Mouse (Mus musculus) embryonic facial prominence, embryonic 14.5 days (tissue): ENCODE results near the gene Gm10722. TPM values are rescaled to one million over a fixed set of nuclear protein-coding genes. Genes with fewer than 3 reads are reported as not detected.
"Not testable (repeated sequence)": the region's sequence is repeated elsewhere in the genome, so short reads cannot be mapped to it uniquely, and the experiment has no call there.

Experiments used
- ATAC-seq: fragments of 200-750 bp; cut with Nextera tagmentation; 2 replicates; pipeline ENCODE4 v1.8.0; 2017; ENCODE audit warnings: low read depth, moderate number of reproducible peaks, moderate TSS enrichment
- DNase-seq: peaks from one replicate; pipeline ENCODE4 v3.0.0-alpha.2; 2015; ENCODE audit warnings: low spot score
- H3K27ac ChIP-seq: fragments of 300-500 bp; sonication (generic); replicated peaks from 2 replicates; pipeline ENCODE4 v1.5.1; 2014; ENCODE audit warnings: low read depth, mild to moderate bottlenecking, low read length, moderate library complexity
- H3K27me3 ChIP-seq: fragments of 300-500 bp; sonication (generic); replicated peaks from 2 replicates; pipeline ENCODE4 v1.6.1; 2014; ENCODE audit warnings: low read length; ENCODE audit not compliant: control insufficient read depth, insufficient read depth
- H3K36me3 ChIP-seq: fragments of 300-500 bp; sonication (generic); 2 replicates; pipeline ENCODE4 v1.6.1; 2014; ENCODE audit warnings: low read length, mixed read lengths; ENCODE audit not compliant: control insufficient read depth, insufficient read depth
- H3K4me1 ChIP-seq: fragments of 300-500 bp; sonication (generic); 2 replicates; pipeline ENCODE4 v1.6.1; 2014; ENCODE audit warnings: antibody characterized with exemption, low read length; ENCODE audit not compliant: control insufficient read depth, insufficient read depth
- H3K4me2 ChIP-seq: fragments of 300-500 bp; sonication (generic); 2 replicates; pipeline ENCODE4 v1.6.1; 2014; ENCODE audit warnings: low read depth, mild to moderate bottlenecking, low read length, moderate library complexity, mixed read lengths
- H3K4me3 ChIP-seq: fragments of 300-500 bp; sonication (generic); 2 replicates; pipeline ENCODE4 v1.5.1; 2014; ENCODE audit warnings: low read depth, mild to moderate bottlenecking, low read length
- H3K9ac ChIP-seq: fragments of 300-500 bp; sonication (generic); 2 replicates; pipeline ENCODE4 v1.6.1; 2014; ENCODE audit warnings: low read depth, mild to moderate bottlenecking, low read length, moderate library complexity, mixed read lengths
- H3K9me3 ChIP-seq: fragments of 300-500 bp; sonication (generic); 2 replicates; pipeline ENCODE4 v1.6.1; 2016; ENCODE audit warnings: low read length; ENCODE audit not compliant: control insufficient read depth
- WGBS: fragments of 180-500 bp; shearing (Covaris S2); extraction: QIAGEN DNeasy Blood & Tissue Kit; methylation state at CpG from one replicate; pipeline ENCODE4 v1.1.7; 2014; 5-methylcytosine and 5-hydroxymethylcytosine counted together
- microRNA-seq: library from miRNA; unstranded; fragments of <30 nt; microRNA quantifications from one replicate; pipeline ENCODE4, GENCODE M21; 2016; ENCODE audit warnings: borderline number of aligned reads
- polyA plus RNA-seq: library from polyadenylated mRNA; unstranded; fragments of >200 nt; fragmentation: Nextera tagmentation; extraction: Ambion mirVana; gene quantifications from 2 replicates; pipeline ENCODE4 v1.2.1, GENCODE M21; 2014

Gene Gm10722
- polyA plus RNA-seq, 1 experiment from 2014 or later: not detected

DNA sequence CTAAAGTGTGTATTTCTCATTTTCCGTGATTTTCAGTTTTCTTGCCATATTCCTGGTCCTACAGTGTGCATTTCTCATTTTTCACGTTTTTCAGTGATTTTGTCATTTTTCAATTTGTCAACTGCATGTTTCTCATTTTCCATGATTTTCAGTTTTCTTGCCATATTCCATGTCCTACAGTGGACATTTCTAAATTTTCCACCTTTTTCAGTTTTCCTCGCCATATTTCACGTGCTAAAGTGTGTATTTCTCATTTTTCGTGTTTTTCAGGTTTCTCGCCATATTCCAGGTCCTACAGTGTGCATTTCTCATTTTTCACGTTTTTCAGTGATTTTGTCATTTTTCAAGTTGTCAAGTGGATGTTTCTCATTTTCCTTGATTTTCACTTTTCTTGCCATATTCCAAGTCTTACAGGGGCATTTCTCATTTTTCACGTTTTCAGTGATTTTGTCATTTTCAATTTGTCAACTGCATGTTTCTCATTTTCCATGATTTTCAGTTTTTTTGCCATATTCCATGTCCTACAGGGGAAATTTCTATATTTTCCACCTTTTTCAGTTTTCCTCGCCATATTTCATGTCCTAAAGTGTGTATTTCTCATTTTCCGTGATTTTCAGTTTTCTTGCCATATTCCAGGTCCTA lies 30.1 kb downstream of the Gm10722 start:
- H3K27ac ChIP-seq, H3K4me3 ChIP-seq, H3K4me2 ChIP-seq, H3K4me1 ChIP-seq, H3K36me3 ChIP-seq, H3K9ac ChIP-seq, ATAC-seq, H3K9me3 ChIP-seq, H3K27me3 ChIP-seq: not testable (repeated sequence)
- peak; percentile 90 for DNase-seq
- WGBS: 65% methylated on average over 2 of the region's 10 CpGs

DNA sequence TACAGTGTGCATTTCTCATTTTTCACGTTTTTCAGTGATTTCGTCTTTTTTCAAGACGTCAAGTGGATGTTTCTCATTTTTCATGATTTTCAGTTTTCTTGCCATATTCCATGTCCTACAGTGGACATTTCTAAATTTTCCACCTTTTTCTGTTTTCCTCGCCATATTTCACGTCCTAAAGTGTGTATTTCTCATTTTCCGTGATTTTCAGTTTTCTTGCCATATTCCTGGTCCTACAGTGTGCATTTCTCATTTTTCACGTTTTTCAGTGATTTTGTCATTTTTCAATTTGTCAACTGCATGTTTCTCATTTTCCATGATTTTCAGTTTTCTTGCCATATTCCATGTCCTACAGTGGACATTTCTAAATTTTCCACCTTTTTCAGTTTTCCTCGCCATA lies 33.6 kb downstream of the Gm10722 start, which contains the start of gene Gm17535:
TSS of gene Gm17535 (plus strand) at position 301 of the 400 bp plus-strand sequence.
- H3K27ac ChIP-seq, H3K4me3 ChIP-seq, H3K4me1 ChIP-seq, ATAC-seq, H3K9me3 ChIP-seq, H3K27me3 ChIP-seq, H3K4me2 ChIP-seq, DNase-seq, H3K36me3 ChIP-seq, H3K9ac ChIP-seq: not testable (repeated sequence)
- no CpG with 5 or more reads among the region's 8 CpGs for WGBS

DNA sequence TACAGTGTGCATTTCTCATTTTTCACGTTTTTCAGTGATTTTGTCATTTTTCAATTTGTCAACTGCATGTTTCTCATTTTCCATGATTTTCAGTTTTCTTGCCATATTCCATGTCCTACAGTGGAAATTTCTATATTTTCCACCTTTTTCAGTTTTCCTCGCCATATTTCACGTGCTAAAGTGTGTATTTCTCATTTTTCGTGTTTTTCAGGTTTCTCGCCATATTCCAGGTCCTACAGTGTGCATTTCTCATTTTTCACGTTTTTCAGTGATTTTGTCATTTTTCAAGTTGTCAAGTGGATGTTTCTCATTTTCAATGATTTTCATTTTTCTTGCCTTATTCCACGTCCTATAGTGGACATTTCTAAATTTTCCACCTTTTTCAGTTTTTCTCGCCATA lies 35.9 kb downstream of the Gm10722 start, which contains the start of gene Gm10715:
TSS of gene Gm10715 (plus strand) at position 301 of the 400 bp plus-strand sequence.
- not testable (repeated sequence) for H3K4me3 ChIP-seq, H3K9ac ChIP-seq, H3K4me2 ChIP-seq, ATAC-seq, DNase-seq, H3K4me1 ChIP-seq, H3K36me3 ChIP-seq, H3K9me3 ChIP-seq, H3K27me3 ChIP-seq, H3K27ac ChIP-seq
- WGBS: 70% methylated on average over 6 of the region's 8 CpGs

- H3K9me3 ChIP-seq, H3K27me3 ChIP-seq, H3K4me1 ChIP-seq, H3K36me3 ChIP-seq, ATAC-seq, H3K4me3 ChIP-seq, H3K9ac ChIP-seq, DNase-seq, H3K4me2 ChIP-seq, H3K27ac ChIP-seq: not testable (repeated sequence)
- 60% methylated on average over 4 of the region's 4 CpGs for WGBS
Observed at GRCm38 (mm10) chr9:3038161-3038560, 37.4 kb downstream of the Gm10722 start.

Small RNA genes lying within 50 kb of the gene (microRNA-seq; reads per million reads assigned to microRNA genes)
- gene Mir101c: not detected

Other genes starting within 250 kb of the Gm10722 start
- gene Gm11168, start 2.4 kb downstream of the Gm10722 start, polyA plus RNA-seq: not detected in 2 replicates
- not detected in 2 replicates for gene Gm10721, start 12.2 kb downstream of the Gm10722 start, polyA plus RNA-seq
- gene Gm10720, start 14.7 kb downstream of the Gm10722 start, polyA plus RNA-seq: not detected in 2 replicates
- not detected in 2 replicates for gene Gm10719, start 16.5 kb downstream of the Gm10722 start, polyA plus RNA-seq
- gene Gm10718, start 22.6 kb downstream of the Gm10722 start, polyA plus RNA-seq: not detected in 2 replicates
- not detected in 2 replicates for gene Gm10717, start 24.5 kb downstream of the Gm10722 start, polyA plus RNA-seq
- not detected in 2 replicates for gene Gm17535, start 33.7 kb downstream of the Gm10722 start, polyA plus RNA-seq
- gene Gm10715, start 36.0 kb downstream of the Gm10722 start, polyA plus RNA-seq: not detected in 2 replicates